In the genomic region with DNA sequence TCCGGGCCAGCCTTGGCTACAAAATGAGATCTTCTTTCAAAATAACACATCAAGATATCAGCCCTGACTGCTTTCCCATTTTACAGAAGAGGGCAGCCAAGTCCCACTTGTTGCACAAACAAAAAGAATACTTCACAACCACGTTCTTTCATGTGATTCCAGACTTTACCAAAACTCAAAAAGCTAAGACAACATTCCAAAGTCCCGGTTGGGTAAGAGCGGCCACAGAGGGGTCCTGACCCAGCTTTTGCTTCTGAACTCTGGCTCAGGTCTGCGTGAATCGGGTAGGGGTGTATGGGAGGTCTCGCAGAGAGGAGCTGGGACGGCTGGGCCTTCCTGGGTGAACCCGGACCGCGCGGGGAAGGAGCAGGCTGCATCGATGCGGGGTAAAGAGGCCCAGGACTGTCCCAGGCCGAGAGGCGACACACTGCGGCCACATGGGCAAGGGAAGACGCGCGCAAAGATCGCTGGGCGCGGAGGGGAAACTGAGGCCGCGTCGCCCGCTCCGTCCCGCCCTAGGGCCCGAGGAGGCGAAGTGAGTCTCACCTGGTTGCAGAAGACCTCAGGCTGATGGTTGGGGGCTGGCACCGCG, we compare ENCODE assay signal across 8 mouse cellular contexts. TPM values are rescaled to one million over a fixed set of nuclear protein-coding genes. Genes with fewer than 3 reads are reported as not detected.
DNase-seq lines count a peak whose midpoint lies in the region; ATAC-seq and TF ChIP-seq lines count a peak whose summit lies in the region.

No protein-coding gene starts in this region.

- TF ChIP-seq POLR2A in spleen, adult 2 months (IDR thresholded peaks at IDR 0.05; ENCODE audit: low read depth, low read length) = no peak

- peak overlapping the region; percentile 76 for H3K27ac ChIP-seq in spleen, adult 2 months (ENCODE audit: insufficient read depth, low read length)
- no peak overlapping the region for H3K27ac ChIP-seq in midbrain, embryonic 11.5 days (ENCODE audit: low read depth, low read length)

- TF ChIP-seq CTCF in spleen, adult 2 months (IDR thresholded peaks at IDR 0.05; ENCODE audit: extremely low read depth, insufficient read depth, insufficient read length, insufficient replicate concordance) = no peak

- H3K4me3 ChIP-seq in spleen, adult 2 months (ENCODE audit: extremely low read depth, insufficient read depth, insufficient read length) = peak overlapping the region; percentile 83
- H3K4me3 ChIP-seq in midbrain, embryonic 11.5 days (ENCODE audit: low read depth, low read length) = peak overlapping the region; percentile 64

- H3K9ac ChIP-seq in midbrain, embryonic 11.5 days (ENCODE audit: low read length) = peak overlapping the region; percentile 58

- WGBS in spleen, adult 2 months = 4% methylated on average over 33 of the region's 33 CpGs
- 4% methylated on average over 33 of the region's 33 CpGs for WGBS in midbrain, embryonic 11.5 days

- no peaks in the 10 kb centered on the region for H3K9me3 ChIP-seq in midbrain, embryonic 11.5 days (ENCODE audit: control insufficient read depth, low read length)

- no peaks in the 10 kb centered on the region for H3K27me3 ChIP-seq in spleen, adult 2 months (ENCODE audit: control insufficient read depth, insufficient read depth, low read length)
- no peaks in the 10 kb centered on the region for H3K27me3 ChIP-seq in midbrain, embryonic 11.5 days (ENCODE audit: control insufficient read depth, insufficient read depth, low read length)

- peaks cover 19% of the 10 kb centered on the region; the same call in 1 of the 2 replicates for H3K4me1 ChIP-seq in spleen, adult 2 months (ENCODE audit: control insufficient read depth, insufficient read depth, insufficient read length)
- H3K4me1 ChIP-seq in midbrain, embryonic 11.5 days (ENCODE audit: control insufficient read depth, insufficient read depth, low read length) = peaks cover 10% of the 10 kb centered on the region; the same call in 1 of the 2 replicates

- peaks cover 2% of the 10 kb centered on the region; the same call in 1 of the 2 replicates for H3K36me3 ChIP-seq in spleen, adult 2 months (ENCODE audit: control insufficient read depth, insufficient read depth, low read length)
- H3K36me3 ChIP-seq in midbrain, embryonic 11.5 days (ENCODE audit: control insufficient read depth, insufficient read depth, low read length) = no peaks in the 10 kb centered on the region

- peak; percentile 53 for DNase-seq in adrenal gland, postnatal 10 days
- DNase-seq in adrenal gland, adult 8-10 months = no peak
- DNase-seq in spleen, adult 2 months (ENCODE audit: low read depth in 1 of 2, low spot score in 2 of 2) = peak in 1 of 2 experiments; percentile 19
- DNase-seq in spleen, adult 12 weeks (ENCODE audit: low spot score) = no peak
- DNase-seq in midbrain, embryonic 11.5 days (ENCODE audit: low spot score, missing footprints) = peak; percentile 91
- DNase-seq in urinary bladder, postnatal 10 days (ENCODE audit: low spot score) = no peak
- no peak for DNase-seq in left cerebral cortex, adult 18-20 months (ENCODE audit: low spot score in 2 of 2)

- peak; percentile 21 for ATAC-seq in inflammation-experienced regulatory T-cells, adult 6 months
- peak; percentile 74 for ATAC-seq in midbrain, embryonic 11.5 days (ENCODE audit: low FRiP score)

- peak overlapping the region; percentile 84 for H3K4me2 ChIP-seq in midbrain, embryonic 11.5 days

RNA-seq across cellular contexts. Expression of a gene that starts 0.7 kb away (rescaled TPM):
- 100 to 1,000 TPM; 712 to 837 TPM for total RNA-seq in adrenal gland, postnatal 10 days (2021)
- 1,000 to 10,000 TPM in 2 of 4 experiments, 100 to 1,000 TPM in 2; 881 to 2,723 (median 1,517) TPM for total RNA-seq in adrenal gland, adult 8-10 months (2022)
- polyA plus RNA-seq in spleen, adult 2 months (2012; rRNA removed) = 384 and 386 TPM in 2 replicates
- 10 to 100 TPM in 1 of 3 experiments, 1 to 10 TPM in 2; 4.5 to 11.7 (median 6.0) TPM for polyA plus RNA-seq in inflammation-experienced regulatory T-cells, adult 6 months (2017; shearing (Covaris generic))
- 53.3 and 54.9 TPM in 2 replicates for polyA plus RNA-seq in midbrain, embryonic 11.5 days (2014; fragmentation: Nextera tagmentation; extraction: Ambion mirVana)
- 100 to 1,000 TPM; 128 to 130 TPM for total RNA-seq in left cerebral cortex, adult 18-20 months (2021)

RNA-seq across cellular contexts. Expression of a gene that starts 25.8 kb away (rescaled TPM):
- 10 to 100 TPM; 20.1 to 24.0 TPM for total RNA-seq in adrenal gland, postnatal 10 days (2021)
- total RNA-seq in adrenal gland, adult 8-10 months (2022) = 10 to 100 TPM; 20.1 to 26.0 (median 22.8) TPM
- 3.9 and 5.5 TPM in 2 replicates for polyA plus RNA-seq in spleen, adult 2 months (2012; rRNA removed)
- polyA plus RNA-seq in inflammation-experienced regulatory T-cells, adult 6 months (2017; shearing (Covaris generic)) = 1 to 10 TPM; 1.3 to 3.3 (median 1.7) TPM
- polyA plus RNA-seq in midbrain, embryonic 11.5 days (2014; fragmentation: Nextera tagmentation; extraction: Ambion mirVana) = 1.5 TPM in 2 replicates
- 1 to 10 TPM; 6.0 to 6.2 TPM for total RNA-seq in left cerebral cortex, adult 18-20 months (2021)

RNA-seq across cellular contexts. Expression of a gene that starts 47.2 kb away (rescaled TPM):
- total RNA-seq in adrenal gland, postnatal 10 days (2021) = 10 to 100 TPM; 82.2 to 90.6 TPM
- 10 to 100 TPM; 59.5 to 85.2 (median 79.4) TPM for total RNA-seq in adrenal gland, adult 8-10 months (2022)
- polyA plus RNA-seq in spleen, adult 2 months (2012; rRNA removed) = 17.9 and 18.9 TPM in 2 replicates
- 10 to 100 TPM; 20.2 to 24.2 (median 23.8) TPM for polyA plus RNA-seq in inflammation-experienced regulatory T-cells, adult 6 months (2017; shearing (Covaris generic))
- 52.1 and 53.5 TPM in 2 replicates for polyA plus RNA-seq in midbrain, embryonic 11.5 days (2014; fragmentation: Nextera tagmentation; extraction: Ambion mirVana)
- 10 to 100 TPM; 64.6 to 71.1 TPM for total RNA-seq in left cerebral cortex, adult 18-20 months (2021)

RNA-seq across cellular contexts. Expression of a gene that starts 47.6 kb away (rescaled TPM):
- 1 to 10 TPM; 4.1 to 4.7 TPM for total RNA-seq in adrenal gland, postnatal 10 days (2021)
- 10 to 100 TPM in 2 of 4 experiments, 1 to 10 TPM in 2; 4.6 to 15.8 (median 9.0) TPM for total RNA-seq in adrenal gland, adult 8-10 months (2022)
- 2.1 and 2.8 TPM in 2 replicates for polyA plus RNA-seq in spleen, adult 2 months (2012; rRNA removed)
- 1 to 10 TPM in 1 of 3 experiments, under 1 TPM in 2; 0.36 to 2.0 (median 0.75) TPM for polyA plus RNA-seq in inflammation-experienced regulatory T-cells, adult 6 months (2017; shearing (Covaris generic))
- polyA plus RNA-seq in midbrain, embryonic 11.5 days (2014; fragmentation: Nextera tagmentation; extraction: Ambion mirVana) = 2.2 and 3.0 TPM in 2 replicates
- total RNA-seq in left cerebral cortex, adult 18-20 months (2021) = 10 to 100 TPM; 11.6 to 11.8 TPM

RNA-seq across cellular contexts. Expression of a gene that starts 47.6 kb away (rescaled TPM):
- total RNA-seq in adrenal gland, postnatal 10 days (2021) = under 1 TPM in 1 of 2 experiments, not detected in 1; 1.00 TPM
- total RNA-seq in adrenal gland, adult 8-10 months (2022) = not detected
- 0.19 TPM in 1 of 2 replicates, not detected in the other for polyA plus RNA-seq in spleen, adult 2 months (2012; rRNA removed)
- not detected for polyA plus RNA-seq in inflammation-experienced regulatory T-cells, adult 6 months (2017; shearing (Covaris generic))
- polyA plus RNA-seq in midbrain, embryonic 11.5 days (2014; fragmentation: Nextera tagmentation; extraction: Ambion mirVana) = not detected in 2 replicates
- total RNA-seq in left cerebral cortex, adult 18-20 months (2021) = not detected

Comparison
In these comparisons a context has a peak if more than half of its experiments do, and no peak if none do; other contexts are left out.
1. DNase-seq: peak in adrenal gland, postnatal 10 days (single experiment) and midbrain, embryonic 11.5 days (single experiment); none in adrenal gland, adult 8-10 months (single experiment), spleen, adult 12 weeks (single experiment), urinary bladder, postnatal 10 days (single experiment) and left cerebral cortex, adult 18-20 months (0 of 2).
2. RNA of a gene that starts 0.7 kb away (total RNA-seq): 881 to 2,723 TPM in adrenal gland, adult 8-10 months and 712 to 837 TPM in adrenal gland, postnatal 10 days; 128 to 130 TPM in left cerebral cortex, adult 18-20 months; every median in the first group is over 4 times any median in the second.